Mouse (Mus musculus): ENCODE data around the gene Ryr2.

- TF ChIP-seq CTCF (IDR thresholded peaks at IDR 0.05; ENCODE audit: low read depth, low read length): no peak
- no peak for TF ChIP-seq GATA1 (IDR thresholded peaks at IDR 0.05; ENCODE audit: borderline replicate concordance, low read length)
- no peak for TF ChIP-seq TAL1 (conservative IDR thresholded peaks at IDR 0.05; ENCODE audit: low read depth, low read length)
Observed at GRCm38 (mm10) chr13:11523612-11524011, 583.1 kb downstream of the Ryr2 start.

Data from G1E (cell line).